Mouse (Mus musculus) liver, embryonic 14.5 days (tissue): ENCODE data around the gene Cobl. TPM values are rescaled to one million over a fixed set of nuclear protein-coding genes. Genes with fewer than 3 reads are reported as not detected.

Experiments used
- ATAC-seq: fragments of 200-750 bp; cut with Nextera tagmentation; 2 replicates; pipeline ENCODE4 v1.8.0; 2017; ENCODE audit warnings: moderate number of reproducible peaks, mild to moderate bottlenecking, moderate library complexity; ENCODE audit not compliant: insufficient read depth
- DNase-seq, 3 experiments: peaks; one replicate each; pipeline ENCODE4 v3.0.0-alpha.2; 2012 to 2013; ENCODE audit warnings: low read depth in 3 of 3, low spot score in 3 of 3
- H3K27ac ChIP-seq: fragments of 300-500 bp; sonication (generic); 2 replicates; pipeline ENCODE4 v1.5.1; 2014; ENCODE audit warnings: moderate library complexity, mild to moderate bottlenecking, control low read depth, inconsistent platforms
- H3K27me3 ChIP-seq: fragments of 300-500 bp; sonication (generic); 2 replicates; pipeline ENCODE4 v1.6.1; 2014; ENCODE audit warnings: mild to moderate bottlenecking, low read length, moderate library complexity; ENCODE audit not compliant: control insufficient read depth, insufficient read depth
- H3K36me3 ChIP-seq: fragments of 300-500 bp; sonication (generic); replicated peaks from 2 replicates; pipeline ENCODE4 v1.6.1; 2014; ENCODE audit warnings: low read depth; ENCODE audit not compliant: control insufficient read depth, insufficient read depth
- H3K4me1 ChIP-seq, 2 experiments: fragments of 200-500 bp in 1 of 2; fragments of 300-500 bp in 1 of 2; sonication (generic) in 1 of 2; replicated peaks; 2 replicates each; pipeline ENCODE4 v1.6.1; 2012 to 2014; ENCODE audit warnings: antibody characterized with exemption in 1 of 2, inconsistent platforms in 1 of 2, low read length in 1 of 2; ENCODE audit not compliant: control insufficient read depth in 2 of 2, insufficient read depth in 2 of 2
- H3K4me2 ChIP-seq: fragments of 300-500 bp; sonication (generic); 2 replicates; pipeline ENCODE4 v1.6.1; 2014; ENCODE audit warnings: low read depth, mild to moderate bottlenecking, control low read depth, moderate library complexity
- H3K4me3 ChIP-seq, 2 experiments: fragments of 200-500 bp in 1 of 2; fragments of 300-500 bp in 1 of 2; sonication (generic) in 1 of 2; 2 replicates each; pipeline ENCODE4 v1.5.1; 2012 to 2014; ENCODE audit warnings: low read depth in 2 of 2, low read length in 2 of 2, mild to moderate bottlenecking in 2 of 2, control low read depth in 1 of 2, inconsistent platforms in 1 of 2, moderate library complexity in 1 of 2; ENCODE audit not compliant: insufficient read depth in 1 of 2
- H3K9ac ChIP-seq: fragments of 300-500 bp; sonication (generic); replicated peaks from 2 replicates; pipeline ENCODE4 v1.6.1; 2014; ENCODE audit warnings: mild to moderate bottlenecking, control low read depth, moderate library complexity
- H3K9me3 ChIP-seq: fragments of 300-500 bp; sonication (generic); 2 replicates; pipeline ENCODE4 v1.6.1; 2016; ENCODE audit warnings: low read length, mixed read lengths; ENCODE audit not compliant: control insufficient read depth
- CTCF ChIP-seq: IDR thresholded peaks from 2 replicates; pipeline ENCODE4 v1.5.1; 2016; ENCODE audit warnings: antibody characterized with exemption, low read depth, control low read depth
- EP300 ChIP-seq: IDR thresholded peaks from 2 replicates; pipeline ENCODE4 v1.6.1; 2016; ENCODE audit warnings: antibody characterized with exemption, low read depth
- WGBS: fragments of 180-500 bp; shearing (Covaris S2); extraction: QIAGEN DNeasy Blood & Tissue Kit; methylation state at CpG from one replicate; pipeline ENCODE4 v1.1.7; 2014; ENCODE audit not compliant: insufficient replicate concordance; 5-methylcytosine and 5-hydroxymethylcytosine counted together
- polyA plus RNA-seq, 2 experiments: library from polyadenylated mRNA; depleted of rRNA in 1 of 2; stranded (reverse) in 1 of 2; unstranded in 1 of 2; fragments of >200 nt; fragmentation: Nextera tagmentation in 1 of 2; extraction: Ambion mirVana in 1 of 2; gene quantifications; 2 replicates each; pipeline versions ENCODE4 v1.2.1 to v1.2.3; 2012 to 2014

Cobl gene
- polyA plus RNA-seq, 2 experiments = 0.56 to 0.64 TPM

- DNase-seq (no peak), ATAC-seq (no peak)
- Histone ChIP-seq H3K9ac (no peak overlapping the region), H3K4me3 (no peak overlapping the region), H3K36me3 (no peaks in the 10 kb centered on the region), H3K9me3 (no peaks in the 10 kb centered on the region), H3K4me1 (no peaks in the 10 kb centered on the region), H3K27me3 (no peaks in the 10 kb centered on the region), H3K27ac (no peak overlapping the region), H3K4me2 (no peak overlapping the region)
- no peak for TF ChIP-seq CTCF
- 60% methylated on average over 3 of the region's 3 CpGs for WGBS
Observed at GRCm38 (mm10) chr11:12376628-12377027, 88.1 kb downstream of the Cobl start.

GRCm38 (mm10) chr11:12373106-12374098, 91.4 kb downstream of the Cobl start:
- no peak overlapping the region for H3K27ac ChIP-seq
- DNase-seq (no peak), ATAC-seq (no peak)
- H3K4me2 ChIP-seq = no peak overlapping the region
- no peak overlapping the region for H3K4me3 ChIP-seq
- H3K9me3 ChIP-seq = no peaks in the 10 kb centered on the region
- H3K9ac ChIP-seq = no peak overlapping the region
- no peaks in the 10 kb centered on the region for H3K27me3 ChIP-seq
- H3K36me3 ChIP-seq = no peaks in the 10 kb centered on the region
- TF ChIP-seq EP300 (no peak), CTCF (peak; percentile 72)
- 29% methylated on average over 12 of the region's 12 CpGs for WGBS
- H3K4me1 ChIP-seq = no peaks in the 10 kb centered on the region

GRCm38 (mm10) chr11:12370957-12371356, 93.8 kb downstream of the Cobl start:
- H3K27ac ChIP-seq = no peak overlapping the region
- no peaks in the 10 kb centered on the region for H3K9me3 ChIP-seq
- H3K4me2 ChIP-seq = no peak overlapping the region
- no peaks in the 10 kb centered on the region for H3K36me3 ChIP-seq
- no peak overlapping the region for H3K4me3 ChIP-seq
- DNase-seq (no peak), ATAC-seq (no peak)
- TF ChIP-seq EP300 (no peak), CTCF (no peak)
- no peaks in the 10 kb centered on the region for H3K4me1 ChIP-seq
- no peaks in the 10 kb centered on the region for H3K27me3 ChIP-seq
- H3K9ac ChIP-seq = no peak overlapping the region

GRCm38 (mm10) chr11:12367426-12368178, 97.2 kb downstream of the Cobl start:
- WGBS = 49% methylated on average over 5 of the region's 5 CpGs

GRCm38 (mm10) chr11:12359336-12360000, 105.3 kb downstream of the Cobl start:
- DNase-seq (no peak), ATAC-seq (no peak)
- no peaks in the 10 kb centered on the region for H3K9me3 ChIP-seq
- no peak overlapping the region for H3K4me2 ChIP-seq
- H3K27ac ChIP-seq = no peak overlapping the region
- TF ChIP-seq EP300 (no peak), CTCF (peak; percentile 44)
- H3K27me3 ChIP-seq = no peaks in the 10 kb centered on the region
- 13% methylated on average over 2 of the region's 2 CpGs for WGBS
- no peak overlapping the region for H3K4me3 ChIP-seq
- no peaks in the 10 kb centered on the region for H3K4me1 ChIP-seq
- no peak overlapping the region for H3K9ac ChIP-seq
- H3K36me3 ChIP-seq = no peaks in the 10 kb centered on the region

More at GRCm38 (mm10) chr11:12367426-12368178, 97.2 kb downstream of the Cobl start:
- ATAC-seq (no peak), DNase-seq (no peak)
- no peaks in the 10 kb centered on the region for H3K4me1 ChIP-seq
- H3K9me3 ChIP-seq = no peaks in the 10 kb centered on the region
- no peaks in the 10 kb centered on the region for H3K36me3 ChIP-seq
- no peak overlapping the region for H3K4me2 ChIP-seq
- no peak overlapping the region for H3K27ac ChIP-seq
- TF ChIP-seq CTCF (no peak), EP300 (no peak)
- H3K27me3 ChIP-seq = no peaks in the 10 kb centered on the region
- no peak overlapping the region for H3K4me3 ChIP-seq
- H3K9ac ChIP-seq = no peak overlapping the region
